Mouse (Mus musculus) limb, embryonic 11.5 days (tissue): ENCODE data around the gene Lcn8. TPM values are rescaled to one million over a fixed set of nuclear protein-coding genes. Genes with fewer than 3 reads are reported as not detected.
A peak's percentile ranks its signal among the peaks of the same experiment; 100 is the strongest.

Experiments used
- ATAC-seq: fragments of 200-750 bp; cut with Nextera tagmentation; 2 replicates; pipeline ENCODE4 v1.8.0; 2017; ENCODE audit warnings: low read depth; ENCODE audit not compliant: insufficient number of reproducible peaks, low FRiP score, low TSS enrichment
- DNase-seq: peaks from one replicate; pipeline ENCODE4 v3.0.0-alpha.2; 2015; ENCODE audit warnings: low spot score
- H3K27ac ChIP-seq: fragments of 300-500 bp; sonication (generic); replicated peaks from 2 replicates; pipeline ENCODE4 v1.5.1; 2014; ENCODE audit warnings: low read depth, mild to moderate bottlenecking, low read length
- H3K27me3 ChIP-seq: fragments of 300-500 bp; sonication (generic); 2 replicates; pipeline ENCODE4 v1.6.1; 2014; ENCODE audit warnings: mild to moderate bottlenecking, low read length, mixed read lengths; ENCODE audit not compliant: control insufficient read depth, insufficient read depth
- H3K36me3 ChIP-seq: fragments of 300-500 bp; sonication (generic); 2 replicates; pipeline ENCODE4 v1.6.1; 2014; ENCODE audit warnings: mild to moderate bottlenecking, low read length, moderate library complexity, mixed read lengths; ENCODE audit not compliant: control insufficient read depth, insufficient read depth
- H3K4me1 ChIP-seq: fragments of 300-500 bp; sonication (generic); 2 replicates; pipeline ENCODE4 v1.6.1; 2014; ENCODE audit warnings: low read length, mixed read lengths; ENCODE audit not compliant: control insufficient read depth, insufficient read depth
- H3K4me2 ChIP-seq: fragments of 300-500 bp; sonication (generic); 2 replicates; pipeline ENCODE4 v1.6.1; 2014; ENCODE audit warnings: low read depth, mild to moderate bottlenecking, moderate library complexity; ENCODE audit not compliant: severe bottlenecking
- H3K4me3 ChIP-seq: fragments of 300-500 bp; sonication (generic); 2 replicates; pipeline ENCODE4 v1.5.1; 2014; ENCODE audit warnings: low read depth, low read length
- H3K9ac ChIP-seq: fragments of 300-500 bp; sonication (generic); 2 replicates; pipeline ENCODE4 v1.6.1; 2014; ENCODE audit warnings: mild to moderate bottlenecking, low read length
- H3K9me3 ChIP-seq: fragments of 300-500 bp; sonication (generic); 2 replicates; pipeline ENCODE4 v1.6.1; 2016; ENCODE audit warnings: low read length; ENCODE audit not compliant: control insufficient read depth
- WGBS: fragments of 180-500 bp; shearing (Covaris S2); extraction: QIAGEN DNeasy Blood & Tissue Kit; methylation state at CpG from one replicate; pipeline ENCODE4 v1.1.7; 2014; 5-methylcytosine and 5-hydroxymethylcytosine counted together
- polyA plus RNA-seq: library from polyadenylated mRNA; unstranded; fragments of >200 nt; fragmentation: Nextera tagmentation; extraction: Ambion mirVana; gene quantifications from 2 replicates; pipeline ENCODE4 v1.2.1, GENCODE M21; 2014

Lcn8 gene
- polyA plus RNA-seq, 1 experiment from 2014 or later, result not detected

DNA sequence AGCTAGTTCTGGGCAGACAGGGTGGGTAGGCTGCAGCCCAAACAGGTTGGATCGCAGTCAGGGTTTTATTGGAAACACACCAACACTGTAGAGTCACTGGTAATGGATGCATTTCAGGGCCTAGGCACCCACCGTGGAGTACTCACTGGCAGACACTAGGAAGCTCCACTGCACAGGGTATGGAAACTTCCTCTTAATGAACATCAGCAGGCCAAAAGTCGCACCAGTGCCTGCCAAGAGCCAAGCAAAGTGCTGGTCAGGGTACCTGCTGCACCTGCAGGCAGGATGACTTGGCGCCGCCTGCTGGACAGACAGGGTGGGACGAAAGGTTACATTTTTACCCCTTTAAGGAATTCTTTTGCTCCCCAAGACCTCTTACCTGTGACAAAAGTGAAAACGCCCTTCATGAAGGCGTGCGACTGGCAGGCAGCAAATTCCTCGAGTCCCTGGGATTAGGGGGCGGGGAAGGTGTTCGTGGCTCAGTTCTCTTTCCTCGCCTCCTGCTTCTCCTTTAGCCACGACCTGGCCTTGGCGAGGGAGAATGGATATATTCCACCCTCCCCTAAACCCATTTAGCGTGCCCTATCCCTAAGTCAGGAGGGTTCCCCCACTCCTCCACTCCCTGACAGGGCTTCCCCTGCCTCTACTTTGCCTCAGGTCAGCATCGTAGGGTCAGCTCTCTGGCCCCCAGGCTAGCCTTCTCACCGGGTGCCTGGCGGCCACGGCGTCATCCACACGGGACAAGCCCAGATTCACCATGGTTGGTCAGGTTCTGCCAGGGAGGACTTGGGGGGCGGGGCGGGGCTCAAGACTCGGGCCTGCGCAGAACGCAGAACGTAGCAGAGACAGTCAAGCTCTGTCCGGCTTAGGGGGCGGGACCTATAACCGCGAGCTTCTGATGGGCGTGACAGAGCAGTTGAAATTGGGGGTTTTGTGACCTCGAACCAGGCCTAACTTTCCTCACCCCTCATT lies 31.4 kb upstream of the Lcn8 start, which contains the start of gene Tmem141:
Gene Tmem141, minus strand, starts transcription at position 777 of the 972 bp plus-strand sequence.
- WGBS, result 6% methylated on average over 34 of the region's 34 CpGs
- peak; percentile 93 for ATAC-seq
- no peak within 1 kb of the TSS for H3K27ac ChIP-seq
- H3K4me1 ChIP-seq, result no peaks in the 10 kb centered on the region
- peak within 1 kb of the TSS; percentile 49 for H3K9ac ChIP-seq
- no peaks in the 10 kb centered on the region for H3K36me3 ChIP-seq
- H3K4me2 ChIP-seq, result peak within 1 kb of the TSS; percentile 64
- H3K4me3 ChIP-seq, result peak within 1 kb of the TSS; percentile 42
- no peaks in the 10 kb centered on the region for H3K9me3 ChIP-seq
- peaks cover 16% of the 10 kb centered on the region for H3K27me3 ChIP-seq
- peak; percentile 84 for DNase-seq

DNA sequence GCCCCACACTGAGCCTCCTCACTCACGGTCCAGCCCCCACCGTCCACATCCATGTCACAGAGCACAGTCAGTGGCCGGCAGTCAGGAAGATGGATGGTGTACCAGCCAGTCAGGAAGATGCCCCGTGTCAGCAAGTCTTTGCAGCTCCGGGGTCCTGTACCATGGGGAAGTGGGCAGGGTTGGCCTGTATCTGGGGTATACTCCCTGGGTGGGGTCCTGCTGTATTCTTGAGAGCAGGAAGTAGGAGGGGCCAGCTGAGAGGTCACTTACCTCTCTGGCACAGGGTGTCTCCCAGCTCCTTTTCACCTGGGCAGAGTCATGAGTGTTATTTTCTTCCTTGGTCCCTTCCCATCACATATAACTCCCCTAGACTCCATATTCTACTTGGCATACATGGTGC lies 26.9 kb upstream of the Lcn8 start:
- no peak overlapping the region for H3K4me2 ChIP-seq
- DNase-seq, result no peak
- H3K27ac ChIP-seq, result no peak overlapping the region
- no peaks in the 10 kb centered on the region for H3K9me3 ChIP-seq
- ATAC-seq, result no peak
- no peak overlapping the region for H3K9ac ChIP-seq
- no peaks in the 10 kb centered on the region for H3K27me3 ChIP-seq
- no peak overlapping the region for H3K4me3 ChIP-seq
- 62% methylated on average over 5 of the region's 5 CpGs for WGBS
- no peaks in the 10 kb centered on the region for H3K4me1 ChIP-seq
- H3K36me3 ChIP-seq, result no peaks in the 10 kb centered on the region

- Histone ChIP-seq H3K4me3 (no peak within 1 kb of the TSS), H3K9ac (no peak within 1 kb of the TSS), H3K9me3 (no peaks in the 10 kb centered on the region), H3K4me1 (no peaks in the 10 kb centered on the region), H3K36me3 (no peaks in the 10 kb centered on the region), H3K4me2 (no peak within 1 kb of the TSS), H3K27ac (no peak within 1 kb of the TSS), H3K27me3 (no peaks in the 10 kb centered on the region)
- ATAC-seq, result no peak
- no peak for DNase-seq
- 74% methylated on average over 6 of the region's 6 CpGs for WGBS
Observed at GRCm38 (mm10) chr2:25627811-25628210, 25.1 kb upstream of the Lcn8 start, which contains the start of gene Fcna. TSS of gene Fcna (minus strand) at chr2:25628030.

DNA sequence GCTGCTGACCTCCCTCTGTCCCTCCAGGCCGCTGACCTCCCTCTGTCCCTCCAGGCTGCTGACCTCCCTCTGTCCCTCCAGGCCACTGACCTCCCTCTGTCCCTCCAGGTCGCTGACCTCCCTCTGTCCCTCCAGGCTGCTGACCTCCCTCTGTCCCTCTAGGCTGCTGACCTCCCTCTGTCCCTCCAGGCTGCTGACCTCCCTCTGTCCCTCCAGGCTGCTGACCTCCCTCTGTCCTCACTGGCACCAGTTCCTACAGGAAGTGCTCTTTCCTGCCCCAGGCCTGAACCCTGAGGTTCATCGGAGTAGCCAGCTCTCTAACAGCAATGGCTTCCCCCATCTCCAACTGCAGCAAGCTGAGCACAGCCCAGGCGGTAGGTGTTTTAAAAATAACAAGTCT lies 24.2 kb upstream of the Lcn8 start:
- Histone ChIP-seq H3K27ac (no peak overlapping the region), H3K27me3 (no peaks in the 10 kb centered on the region), H3K4me1 (no peaks in the 10 kb centered on the region), H3K36me3 (no peaks in the 10 kb centered on the region), H3K9ac (no peak overlapping the region), H3K4me3 (no peak overlapping the region), H3K4me2 (no peak overlapping the region), H3K9me3 (no peaks in the 10 kb centered on the region)
- no peak for ATAC-seq
- WGBS, result 45% methylated on average over 4 of the region's 4 CpGs
- no peak for DNase-seq

GRCm38 (mm10) chr2:25633616-25634015 lies 19.3 kb upstream of the Lcn8 start:
- Histone ChIP-seq H3K9me3 (no peaks in the 10 kb centered on the region), H3K4me2 (no peak overlapping the region), H3K4me1 (no peaks in the 10 kb centered on the region), H3K4me3 (no peak overlapping the region), H3K27ac (no peak overlapping the region), H3K36me3 (no peaks in the 10 kb centered on the region), H3K27me3 (no peaks in the 10 kb centered on the region), H3K9ac (no peak overlapping the region)
- DNase-seq (no peak), ATAC-seq (no peak)
- WGBS, result 86% methylated on average over 3 of the region's 3 CpGs

GRCm38 (mm10) chr2:25634046-25634445 lies 18.9 kb upstream of the Lcn8 start:
- no peak overlapping the region for H3K9ac ChIP-seq
- no peaks in the 10 kb centered on the region for H3K27me3 ChIP-seq
- WGBS, result 53% methylated on average over 1 of the region's 1 CpGs
- no peak for DNase-seq
- H3K4me3 ChIP-seq, result no peak overlapping the region
- H3K4me1 ChIP-seq, result no peaks in the 10 kb centered on the region
- H3K27ac ChIP-seq, result no peak overlapping the region
- ATAC-seq, result no peak
- H3K36me3 ChIP-seq, result no peaks in the 10 kb centered on the region
- H3K4me2 ChIP-seq, result no peak overlapping the region
- no peaks in the 10 kb centered on the region for H3K9me3 ChIP-seq

- no peak for ATAC-seq
- Histone ChIP-seq H3K27me3 (no peaks in the 10 kb centered on the region), H3K9ac (no peak overlapping the region), H3K4me2 (no peak overlapping the region), H3K4me3 (no peak overlapping the region), H3K9me3 (no peaks in the 10 kb centered on the region), H3K36me3 (no peaks in the 10 kb centered on the region), H3K27ac (no peak overlapping the region), H3K4me1 (no peaks in the 10 kb centered on the region)
- peak; percentile 79 for DNase-seq
- WGBS, result 12% methylated on average over 6 of the region's 6 CpGs
Observed at GRCm38 (mm10) chr2:25639890-25640289, 13.0 kb upstream of the Lcn8 start.

DNA sequence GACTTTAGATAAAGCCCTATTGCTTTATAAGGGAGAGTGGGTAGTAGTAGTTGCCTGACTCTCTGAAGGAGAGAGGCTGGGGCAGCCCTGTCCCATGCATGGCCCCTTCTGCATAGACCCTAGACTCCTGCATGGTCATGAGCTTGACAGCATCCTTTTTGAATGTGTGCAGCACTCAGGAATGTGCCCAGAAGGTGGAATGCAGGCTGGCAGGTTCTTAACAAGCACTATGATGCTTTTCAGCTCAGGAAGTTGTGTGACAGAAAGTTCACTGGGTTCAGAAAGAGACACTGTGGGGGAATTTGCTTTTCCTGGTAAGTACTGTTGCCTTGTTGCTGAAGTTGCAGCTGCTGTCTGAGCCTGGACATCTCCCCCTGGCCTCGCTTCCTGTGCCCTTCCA lies 1.6 kb downstream of the Lcn8 start:
- Histone ChIP-seq H3K27me3 (no peaks in the 10 kb centered on the region), H3K4me2 (no peak overlapping the region), H3K36me3 (no peaks in the 10 kb centered on the region), H3K9me3 (no peaks in the 10 kb centered on the region), H3K4me3 (no peak overlapping the region), H3K9ac (no peak overlapping the region), H3K27ac (no peak overlapping the region), H3K4me1 (no peaks in the 10 kb centered on the region)
- WGBS, result 59% methylated on average over 1 of the region's 1 CpGs
- DNase-seq (no peak), ATAC-seq (no peak)
